Mouse (Mus musculus) heart, adult 8-10 months (tissue): ENCODE results near the gene Fyn. TPM values are rescaled to one million over a fixed set of nuclear protein-coding genes. Genes with fewer than 3 reads are reported as not detected.

Experiments
- DNase-seq: peaks from one replicate; pipeline ENCODE4 v3.0.0; 2022; ENCODE audit warnings: low spot score
- total RNA-seq, 4 experiments: library from RNA; stranded (reverse); gene quantifications; 2 replicates each; pipeline ENCODE4 v1.2.4; 2022

The Fyn gene
- total RNA-seq, 4 experiments from 2014 or later = 22.4 to 27.6 (median 24.2) TPM

- DNase-seq = no peak
Observed at GRCm38 (mm10) chr10:39601068-39601467, 232.4 kb downstream of the Fyn start.

- no peak for DNase-seq
Observed at GRCm38 (mm10) chr10:39606434-39606833, 237.8 kb downstream of the Fyn start.

- DNase-seq = no peak
Observed at GRCm38 (mm10) chr10:39611234-39611633, 242.6 kb downstream of the Fyn start.

- DNase-seq = no peak
Observed at GRCm38 (mm10) chr10:39612131-39612530, 243.5 kb downstream of the Fyn start.

- no peak for DNase-seq
Observed at GRCm38 (mm10) chr10:39612633-39612988, 244.0 kb downstream of the Fyn start, which contains the start of gene Traf3ip2. Gene Traf3ip2 (plus strand): TSS chr10:39612934.

- peak; percentile 66 for DNase-seq
Observed at GRCm38 (mm10) chr10:39612989-39613831, 244.6 kb downstream of the Fyn start.

GRCm38 (mm10) chr10:39613973-39614372 is 245.3 kb downstream of the Fyn start:
- peak; percentile 62 for DNase-seq

- DNase-seq = peak; percentile 79
Observed at GRCm38 (mm10) chr10:39614676-39615075, 246.0 kb downstream of the Fyn start.

Other genes with a start within 250 kb of the Fyn start
- 10 to 100 TPM in 2 of 4 experiments, 1 to 10 TPM in 2; 6.2 to 10.7 (median 9.3) TPM for gene Fam229b, start 234.9 kb upstream of the Fyn start, total RNA-seq
- 1 to 10 TPM in 2 of 4 experiments, under 1 TPM in 2; 0.73 to 1.3 (median 0.96) TPM for gene Tube1, start 234.9 kb upstream of the Fyn start, total RNA-seq
- gene Ccn6, start 205.1 kb upstream of the Fyn start, total RNA-seq = not detected
- 1 to 10 TPM; 5.3 to 7.3 (median 6.0) TPM for gene Traf3ip2, start 244.1 kb downstream of the Fyn start, total RNA-seq